Mouse (Mus musculus) forebrain, postnatal 0 days (tissue): ENCODE results near the gene Tab2. TPM values are rescaled to one million over a fixed set of nuclear protein-coding genes. Genes with fewer than 3 reads are reported as not detected.

Experiments used
- ATAC-seq: fragments of 200-750 bp; cut with Nextera tagmentation; 2 replicates; pipeline ENCODE4 v1.8.0; 2017; ENCODE audit warnings: mild to moderate bottlenecking, moderate library complexity
- DNase-seq: peaks from one replicate; pipeline ENCODE4 v3.0.0-alpha.2; 2015
- H3K27ac ChIP-seq: fragments of 300-500 bp; sonication (generic); 2 replicates; pipeline ENCODE4 v1.5.1; 2014; ENCODE audit warnings: low read depth, mild to moderate bottlenecking, antibody characterized with exemption, low read length, moderate library complexity, mixed read lengths
- H3K27me3 ChIP-seq: fragments of 300-500 bp; sonication (generic); 2 replicates; pipeline ENCODE4 v1.6.1; 2014; ENCODE audit warnings: mild to moderate bottlenecking, low read length, mixed read lengths; ENCODE audit not compliant: insufficient read depth
- H3K36me3 ChIP-seq: fragments of 300-500 bp; sonication (generic); 2 replicates; pipeline ENCODE4 v1.6.1; 2014; ENCODE audit warnings: mild to moderate bottlenecking, moderate library complexity; ENCODE audit not compliant: insufficient read depth
- H3K4me1 ChIP-seq: fragments of 300-500 bp; sonication (generic); 2 replicates; pipeline ENCODE4 v1.6.1; 2014; ENCODE audit warnings: antibody characterized with exemption; ENCODE audit not compliant: insufficient read depth
- H3K4me2 ChIP-seq: fragments of 300-500 bp; sonication (generic); 2 replicates; pipeline ENCODE4 v1.6.1; 2014; ENCODE audit warnings: low read depth, mild to moderate bottlenecking, moderate library complexity
- H3K4me3 ChIP-seq: fragments of 300-500 bp; sonication (generic); 2 replicates; pipeline ENCODE4 v1.5.1; 2014; ENCODE audit warnings: low read depth, low read length, mixed read lengths
- H3K9ac ChIP-seq: fragments of 300-500 bp; sonication (generic); 2 replicates; pipeline ENCODE4 v1.6.1; 2014; ENCODE audit warnings: mild to moderate bottlenecking
- H3K9me3 ChIP-seq: fragments of 300-500 bp; sonication (generic); 2 replicates; pipeline ENCODE4 v1.6.1; 2016; ENCODE audit warnings: low read length
- CTCF ChIP-seq: sonication (generic); IDR thresholded peaks from 2 replicates; pipeline ENCODE4 v1.5.1; 2016; ENCODE audit warnings: antibody characterized with exemption, control low read depth, low read depth
- WGBS: fragments of 180-500 bp; shearing (Covaris S2); extraction: QIAGEN DNeasy Blood & Tissue Kit; methylation state at CpG from one replicate; pipeline ENCODE4 v1.1.7; 2014; 5-methylcytosine and 5-hydroxymethylcytosine counted together
- polyA plus RNA-seq: library from polyadenylated mRNA; unstranded; fragments of >200 nt; fragmentation: Nextera tagmentation; extraction: Ambion mirVana; gene quantifications from 2 replicates; pipeline ENCODE4 v1.2.1, GENCODE M21; 2015
- total RNA-seq: library from RNA; depleted of rRNA; stranded (reverse); fragments of >200 nt; gene quantifications from 2 replicates; pipeline ENCODE4 v1.2.3, GENCODE M21; 2014

The Tab2 gene
- total and polyA plus RNA-seq, 2 experiments from 2014 or later, result 9.8 to 62.4 TPM

DNA sequence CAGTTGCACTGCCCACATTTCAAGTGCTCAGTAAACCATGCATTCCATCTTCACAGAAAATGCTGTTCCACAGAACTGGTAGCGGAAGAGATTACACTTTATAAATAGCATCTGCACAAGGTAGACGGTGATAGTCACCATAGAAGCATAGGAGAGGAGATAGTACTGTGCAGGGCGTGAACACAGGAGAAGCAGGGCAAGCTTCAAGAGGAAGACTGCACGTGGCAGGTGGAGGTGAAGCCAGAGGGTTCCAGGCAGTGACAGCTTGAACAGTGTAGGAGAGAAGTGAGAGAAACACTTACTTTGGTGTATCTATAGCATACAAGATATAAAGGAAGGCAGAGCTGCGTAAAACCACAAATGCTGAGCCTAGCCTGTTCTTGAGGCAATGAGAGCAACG, 3.0 kb upstream of the Tab2 start:
- Histone ChIP-seq H3K9ac (no peak overlapping the region), H3K4me1 (peaks cover 4% of the 10 kb centered on the region), H3K27me3 (no peaks in the 10 kb centered on the region), H3K27ac (no peak overlapping the region), H3K4me2 (no peak overlapping the region), H3K9me3 (no peaks in the 10 kb centered on the region), H3K4me3 (no peak overlapping the region), H3K36me3 (no peaks in the 10 kb centered on the region)
- no peak for ATAC-seq
- no peak for TF ChIP-seq CTCF
- DNase-seq, result peak; percentile 4
- 67% methylated on average over 6 of the region's 6 CpGs for WGBS

DNA sequence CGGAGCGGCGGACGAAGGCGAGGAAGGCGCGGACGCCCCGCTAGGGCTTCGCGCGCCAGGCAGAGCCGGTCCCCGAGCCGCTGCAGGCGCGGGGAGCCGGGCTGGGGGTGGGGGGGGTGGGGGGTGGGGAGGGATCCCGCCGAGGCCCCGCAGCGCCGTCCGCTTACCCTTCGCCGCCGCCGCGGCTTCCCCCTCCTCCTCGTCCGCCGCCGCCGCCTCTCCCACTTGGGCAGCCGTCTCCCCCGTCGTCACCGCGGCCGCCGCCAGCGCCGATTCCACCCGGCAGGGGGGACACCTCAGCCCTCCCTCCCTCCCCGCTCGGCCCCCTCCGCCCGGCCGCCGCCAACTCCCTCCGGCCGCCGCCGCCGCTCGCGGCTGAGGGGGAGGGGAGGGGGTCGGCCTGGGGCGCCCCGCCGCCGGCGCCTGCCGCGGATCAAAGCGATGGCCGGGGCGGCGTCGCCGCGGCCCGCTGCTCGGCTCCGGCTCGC, 352 bp downstream of the Tab2 start:
- Histone ChIP-seq H3K4me1 (peaks cover 13% of the 10 kb centered on the region), H3K9ac (peak overlapping the region; percentile 98), H3K4me3 (peak overlapping the region; percentile 100), H3K4me2 (peak overlapping the region; percentile 80), H3K27ac (peak overlapping the region; percentile 98), H3K27me3 (no peaks in the 10 kb centered on the region), H3K9me3 (no peaks in the 10 kb centered on the region), H3K36me3 (no peaks in the 10 kb centered on the region)
- no peak for TF ChIP-seq CTCF
- peak; percentile 48 for DNase-seq
- peak; percentile 56 for ATAC-seq
- 0% methylated on average over 31 of the region's 76 CpGs for WGBS

DNA sequence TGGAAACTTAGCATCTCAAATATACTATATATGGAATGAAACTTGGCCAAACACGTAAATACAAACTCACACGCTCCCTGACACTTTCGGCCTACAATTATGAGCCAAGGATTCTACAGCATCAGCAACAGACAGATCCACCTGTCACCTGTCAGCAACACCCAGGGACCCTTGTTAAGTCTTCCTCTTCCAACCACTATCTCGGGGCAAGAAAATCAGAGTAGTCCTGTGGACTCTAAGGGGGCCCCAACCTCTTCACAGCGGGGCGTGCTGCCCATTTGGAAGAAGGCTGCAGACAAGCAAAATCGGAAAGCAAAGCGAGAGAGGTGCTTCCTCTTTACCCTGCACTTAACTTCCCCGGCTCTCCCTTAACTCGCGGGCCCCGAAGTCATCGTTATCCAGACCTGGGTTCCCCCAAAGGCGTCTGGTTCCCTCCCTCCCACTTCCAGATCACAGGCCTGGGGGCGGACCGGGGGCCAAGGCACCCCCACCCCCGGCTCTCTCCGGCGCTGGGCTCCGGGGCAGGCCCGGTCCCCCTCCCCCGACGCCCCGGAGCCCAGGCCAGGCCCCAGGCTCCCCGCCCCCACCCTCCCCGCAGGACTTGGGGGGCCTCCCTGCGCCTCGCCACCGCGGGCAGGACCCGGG, 919 bp downstream of the Tab2 start:
- peak overlapping the region; percentile 100 for H3K4me3 ChIP-seq
- WGBS, result 4% methylated on average over 29 of the region's 31 CpGs
- ATAC-seq (peak; percentile 2), DNase-seq (peak; percentile 29)
- no peaks in the 10 kb centered on the region for H3K36me3 ChIP-seq
- H3K4me1 ChIP-seq, result peaks cover 13% of the 10 kb centered on the region
- H3K27me3 ChIP-seq, result no peaks in the 10 kb centered on the region
- H3K9ac ChIP-seq, result peak overlapping the region; percentile 98
- H3K27ac ChIP-seq, result peak overlapping the region; percentile 98
- no peaks in the 10 kb centered on the region for H3K9me3 ChIP-seq
- peak overlapping the region; percentile 80 for H3K4me2 ChIP-seq
- no peak for TF ChIP-seq CTCF

DNA sequence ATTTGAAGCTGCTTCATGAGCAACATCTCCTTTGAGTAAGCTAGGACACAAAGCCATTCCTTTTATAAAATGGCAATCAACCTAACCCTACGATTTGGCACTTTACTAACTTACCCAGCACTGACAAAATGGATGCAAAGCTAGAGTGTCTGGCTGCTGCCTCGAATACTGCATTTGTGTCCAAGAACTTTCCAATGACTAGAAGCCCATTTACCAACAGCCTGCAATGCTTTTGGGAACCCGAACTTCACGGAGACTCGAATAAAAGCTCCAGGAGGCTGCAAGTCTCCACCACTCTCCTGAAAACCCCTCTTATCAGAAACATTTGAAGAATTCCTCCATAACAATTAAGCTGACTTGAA, 1.4 kb downstream of the Tab2 start:
- Histone ChIP-seq H3K9me3 (no peaks in the 10 kb centered on the region), H3K36me3 (no peaks in the 10 kb centered on the region), H3K9ac (peak overlapping the region; percentile 98), H3K4me1 (peaks cover 13% of the 10 kb centered on the region), H3K4me3 (peak overlapping the region; percentile 100), H3K27me3 (no peaks in the 10 kb centered on the region), H3K27ac (peak overlapping the region; percentile 98; the same call in 1 of the 2 replicates), H3K4me2 (peak overlapping the region; percentile 80)
- TF ChIP-seq CTCF, result no peak
- ATAC-seq (no peak), DNase-seq (peak; percentile 27)
- 0% methylated on average over 5 of the region's 5 CpGs for WGBS

DNA sequence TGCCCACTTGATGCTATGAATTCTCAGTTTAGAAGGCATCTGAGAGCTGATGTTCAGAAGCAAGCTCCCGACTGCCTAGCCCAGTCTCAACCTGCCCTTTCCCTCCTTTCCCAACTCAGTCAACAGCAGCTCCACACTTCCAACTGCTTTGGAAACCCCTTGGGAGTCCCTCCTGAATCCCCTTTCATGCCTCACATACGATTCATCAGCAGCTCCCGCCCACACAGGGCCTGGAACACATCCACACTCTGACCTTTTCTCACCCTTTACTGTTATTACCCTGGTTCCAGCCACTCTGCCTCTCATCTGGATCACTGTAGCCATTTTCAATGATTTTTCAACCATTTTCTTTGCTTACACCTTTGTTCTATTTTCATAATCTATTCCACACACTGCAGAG, 13.0 kb downstream of the Tab2 start:
- no peak overlapping the region for H3K9ac ChIP-seq
- H3K4me2 ChIP-seq, result no peak overlapping the region
- no peaks in the 10 kb centered on the region for H3K4me1 ChIP-seq
- H3K4me3 ChIP-seq, result no peak overlapping the region
- ATAC-seq (no peak), DNase-seq (no peak)
- no peaks in the 10 kb centered on the region for H3K9me3 ChIP-seq
- H3K36me3 ChIP-seq, result no peaks in the 10 kb centered on the region
- H3K27ac ChIP-seq, result no peak overlapping the region
- H3K27me3 ChIP-seq, result no peaks in the 10 kb centered on the region
- no peak for TF ChIP-seq CTCF
- 65% methylated on average over 3 of the region's 3 CpGs for WGBS

DNA sequence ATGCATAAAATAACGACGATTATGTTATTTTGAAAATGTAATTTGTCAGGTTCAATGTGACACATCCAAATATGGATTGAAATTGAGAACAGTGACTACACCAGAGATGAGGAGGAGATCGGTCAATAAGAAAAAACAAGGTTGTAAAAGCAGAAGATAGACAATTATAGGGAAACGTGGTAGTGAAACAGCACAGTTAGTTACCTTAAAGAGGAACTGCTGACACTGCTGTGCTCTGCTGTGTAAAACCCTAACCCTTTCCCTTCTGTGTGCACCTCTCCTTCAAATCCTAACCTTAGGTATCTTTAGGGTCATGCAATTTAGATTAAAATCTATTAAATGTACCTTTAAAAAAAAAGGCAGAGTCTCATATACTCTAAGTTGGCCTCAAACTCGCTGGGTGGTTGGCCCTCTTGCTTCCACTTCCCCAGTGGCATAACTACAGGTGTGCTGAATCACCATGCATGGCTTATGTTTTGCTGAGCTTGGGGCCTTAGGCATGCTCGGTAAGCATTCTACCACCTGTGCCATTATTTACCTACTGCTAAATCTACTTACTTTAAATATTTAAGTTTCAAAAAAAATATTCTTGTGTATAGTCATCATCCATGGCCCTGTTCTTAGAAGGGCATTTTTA, 19.4 kb downstream of the Tab2 start:
- WGBS, result 90% methylated on average over 6 of the region's 6 CpGs
- Histone ChIP-seq H3K4me3 (no peak overlapping the region), H3K9ac (no peak overlapping the region), H3K36me3 (no peaks in the 10 kb centered on the region), H3K4me1 (no peaks in the 10 kb centered on the region), H3K27me3 (no peaks in the 10 kb centered on the region), H3K9me3 (no peaks in the 10 kb centered on the region), H3K4me2 (no peak overlapping the region), H3K27ac (no peak overlapping the region)
- ATAC-seq, result no peak
- no peak for DNase-seq
- no peak for TF ChIP-seq CTCF

DNA sequence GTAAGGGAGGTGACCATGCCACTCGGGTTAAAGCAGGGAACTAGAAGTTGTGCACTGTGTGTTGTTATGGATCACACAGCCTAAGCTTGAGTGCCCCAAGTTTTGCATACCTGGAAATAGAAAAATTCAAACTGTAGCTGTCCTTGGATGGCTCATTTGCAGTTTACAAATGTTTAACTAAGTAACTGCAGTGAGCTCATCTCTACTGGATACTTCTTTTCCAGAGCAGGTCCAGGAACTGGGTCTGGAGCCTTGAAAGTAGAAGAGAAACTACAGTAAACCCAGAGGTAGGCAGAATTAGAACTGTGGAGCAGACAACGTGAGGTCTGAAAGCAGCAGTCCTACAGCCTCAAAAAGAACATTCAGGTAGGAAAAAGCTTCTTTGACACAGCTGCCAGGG, 23.1 kb downstream of the Tab2 start:
- H3K36me3 ChIP-seq, result no peaks in the 10 kb centered on the region
- WGBS, result 85% methylated on average over 2 of the region's 2 CpGs
- ATAC-seq, result no peak
- no peak overlapping the region for H3K4me3 ChIP-seq
- DNase-seq, result no peak
- H3K9me3 ChIP-seq, result no peaks in the 10 kb centered on the region
- H3K4me2 ChIP-seq, result no peak overlapping the region
- no peak overlapping the region for H3K9ac ChIP-seq
- H3K4me1 ChIP-seq, result no peaks in the 10 kb centered on the region
- no peaks in the 10 kb centered on the region for H3K27me3 ChIP-seq
- H3K27ac ChIP-seq, result no peak overlapping the region
- TF ChIP-seq CTCF, result no peak
